Mouse (Mus musculus): ENCODE results near the gene Gm10134.

Gm10134 gene

DNA sequence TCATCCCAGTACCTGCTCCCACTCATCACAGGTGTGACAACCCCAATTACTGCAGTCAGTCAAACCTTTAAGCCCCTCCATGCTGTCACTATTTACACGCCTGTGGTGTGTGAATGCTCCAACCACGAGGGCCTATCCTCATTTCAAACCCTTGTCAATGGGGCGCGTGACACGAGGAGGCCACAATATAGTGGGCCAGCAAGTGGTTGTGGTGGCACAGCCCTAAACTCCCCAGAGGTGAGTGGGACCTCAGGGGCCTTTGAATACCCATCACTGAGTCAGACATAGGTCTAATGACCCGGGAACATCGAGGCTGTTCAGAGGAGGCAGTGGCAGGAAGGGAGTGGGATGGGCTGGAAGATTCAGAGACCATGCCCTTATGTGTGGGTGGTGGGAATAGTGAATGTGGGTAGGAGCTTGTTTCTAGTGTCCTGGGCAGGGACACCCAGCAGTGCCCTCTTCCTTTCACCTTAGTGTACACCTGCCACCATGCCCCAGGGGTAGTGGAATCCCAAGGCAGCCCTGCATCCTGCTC, 28.1 kb downstream of the Gm10134 start:
- DNase-seq = no peak

DNA sequence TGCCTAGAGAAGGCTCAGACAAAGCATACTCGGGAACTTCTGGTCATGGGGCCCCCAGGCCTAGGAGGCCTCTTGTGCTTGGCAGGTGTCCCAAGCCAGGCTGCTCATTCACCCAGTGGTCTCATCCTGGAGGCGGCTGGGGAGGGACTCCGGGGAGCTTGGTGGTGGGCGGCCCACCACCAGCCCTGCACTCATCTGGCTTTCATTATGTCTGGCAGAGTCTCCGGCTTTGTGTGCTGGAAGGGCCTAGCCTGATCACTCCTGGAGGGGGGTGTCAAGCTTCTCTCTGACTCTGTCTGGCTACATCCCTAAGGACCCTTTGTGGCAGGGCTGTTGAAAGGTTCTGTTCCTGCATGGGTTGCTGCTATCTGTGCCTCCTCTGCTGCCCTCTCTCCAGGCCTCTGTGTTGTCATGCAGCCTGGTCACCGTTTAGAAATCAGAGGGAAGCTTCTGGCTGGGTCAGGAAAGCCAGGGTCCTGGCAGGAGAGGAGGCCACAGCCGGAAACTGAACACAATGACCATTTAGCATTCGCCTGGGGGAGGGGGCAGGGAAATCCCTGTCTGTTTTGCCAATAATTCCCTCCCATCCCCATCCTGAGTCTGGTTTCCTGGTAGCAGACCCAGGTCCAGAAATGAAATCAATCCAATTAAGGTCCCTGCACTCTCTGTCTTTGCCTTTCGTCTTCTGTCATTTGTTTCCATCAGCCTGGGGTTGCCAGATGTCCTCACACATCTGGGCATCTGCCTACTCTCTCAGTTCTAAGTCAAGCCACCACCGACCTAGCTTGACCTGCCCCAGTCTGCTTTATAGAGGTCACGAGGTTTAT, 28.8 kb downstream of the Gm10134 start:
- peak; percentile 60 to 62 for DNase-seq

DNA sequence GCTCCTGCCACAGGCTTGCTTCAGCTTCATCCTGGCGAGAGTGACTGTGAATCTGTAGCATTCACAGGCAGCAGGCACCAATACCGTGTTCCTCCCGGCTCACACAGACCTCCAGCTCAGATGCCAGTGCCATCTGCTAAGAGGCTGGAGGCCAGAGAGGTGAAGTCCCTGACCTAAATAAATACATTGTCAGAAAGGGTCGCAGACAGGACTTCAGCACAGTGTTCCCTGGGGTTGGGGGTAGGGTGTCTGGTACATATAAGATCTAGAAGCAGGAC, 29.3 kb downstream of the Gm10134 start:
- DNase-seq = no peak

GRCm38 (mm10) chr2:28535650-28536049, 29.8 kb downstream of the Gm10134 start:
- DNase-seq = no peak

GRCm38 (mm10) chr2:28536166-28536565, 30.3 kb downstream of the Gm10134 start:
- peak in 1 of 2 experiments; percentile 64 for DNase-seq

GRCm38 (mm10) chr2:28536766-28537633, 31.1 kb downstream of the Gm10134 start:
- DNase-seq = no peak

- no peak for DNase-seq
These were observed 31.7 kb downstream of the Gm10134 start for GRCm38 (mm10) chr2:28537634-28537920.

- DNase-seq = no peak
These were observed 32.3 kb downstream of the Gm10134 start for GRCm38 (mm10) chr2:28537995-28538816.

GRCm38 (mm10) chr2:28538817-28539128, 32.9 kb downstream of the Gm10134 start:
- DNase-seq = no peak

DNA sequence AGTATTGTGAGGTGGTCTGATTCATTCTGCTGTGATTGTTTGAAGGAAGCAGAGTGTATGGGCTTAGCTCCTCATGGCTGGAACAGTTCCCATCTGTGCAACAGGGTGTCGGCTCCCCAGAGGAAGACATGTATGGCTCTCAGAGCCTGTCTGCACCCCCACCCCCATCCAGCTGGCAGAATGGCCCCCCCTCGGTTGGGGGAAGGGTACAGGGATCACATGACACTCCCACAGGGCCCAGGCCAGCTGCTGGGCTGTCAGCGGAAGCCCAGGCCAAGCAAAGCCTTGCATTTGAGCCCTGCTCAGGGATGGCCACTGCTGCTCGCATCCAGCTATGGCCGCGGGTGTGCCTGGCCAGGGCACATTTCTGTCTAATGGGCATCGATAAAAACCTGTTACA, 33.3 kb downstream of the Gm10134 start:
- DNase-seq = peak; percentile 64 to 72

- DNase-seq = peak; percentile 56 to 68
These were observed 34.1 kb downstream of the Gm10134 start for GRCm38 (mm10) chr2:28539949-28540348.

GRCm38 (mm10) chr2:28540587-28541227, 34.8 kb downstream of the Gm10134 start:
- DNase-seq = no peak

- DNase-seq = no peak
These were observed 38.0 kb downstream of the Gm10134 start for GRCm38 (mm10) chr2:28543894-28544293.

DNA sequence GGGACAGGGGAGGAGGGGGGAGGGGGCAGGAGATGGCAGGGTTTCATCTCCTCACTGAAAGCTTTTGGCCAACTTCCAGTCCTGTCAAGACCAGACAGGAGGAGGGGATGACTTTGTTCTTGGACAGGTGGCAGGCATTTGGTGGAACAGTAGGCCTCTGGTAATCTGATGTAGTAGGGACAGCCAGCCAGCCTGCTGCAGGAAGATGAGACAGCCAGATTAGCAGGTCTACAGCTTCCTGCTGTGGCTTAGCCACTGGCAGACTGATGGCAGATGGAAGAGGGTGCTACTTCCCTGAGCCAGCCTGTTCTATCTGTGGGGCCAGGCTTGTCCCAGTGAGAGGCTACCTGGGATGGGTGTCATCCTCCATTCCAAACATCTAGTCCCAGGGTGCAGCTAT, 40.1 kb downstream of the Gm10134 start:
- DNase-seq = no peak

DNA sequence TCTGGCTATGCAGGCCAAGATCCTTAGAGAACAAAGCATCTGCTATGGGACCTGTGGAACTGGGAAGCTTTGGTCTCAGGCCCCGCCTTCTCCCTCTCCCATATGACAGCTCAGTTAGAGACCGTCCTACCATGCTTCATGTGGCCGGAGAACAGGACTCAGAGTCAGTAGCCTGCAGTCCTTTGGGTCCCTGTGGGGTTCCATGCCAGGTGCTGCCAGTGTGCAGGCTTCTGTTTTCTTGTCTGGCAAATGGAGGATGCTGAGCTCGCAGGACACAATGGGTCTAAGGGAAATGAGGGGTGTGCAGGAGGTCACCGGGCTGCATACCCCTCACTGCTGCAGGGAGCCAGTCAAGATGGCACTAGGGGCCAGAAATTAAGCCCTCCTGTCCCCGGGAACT, 40.7 kb downstream of the Gm10134 start:
- no peak for DNase-seq

- DNase-seq = peak; percentile 83 to 85
These were observed 41.6 kb downstream of the Gm10134 start for GRCm38 (mm10) chr2:28547237-28548172.

DNA sequence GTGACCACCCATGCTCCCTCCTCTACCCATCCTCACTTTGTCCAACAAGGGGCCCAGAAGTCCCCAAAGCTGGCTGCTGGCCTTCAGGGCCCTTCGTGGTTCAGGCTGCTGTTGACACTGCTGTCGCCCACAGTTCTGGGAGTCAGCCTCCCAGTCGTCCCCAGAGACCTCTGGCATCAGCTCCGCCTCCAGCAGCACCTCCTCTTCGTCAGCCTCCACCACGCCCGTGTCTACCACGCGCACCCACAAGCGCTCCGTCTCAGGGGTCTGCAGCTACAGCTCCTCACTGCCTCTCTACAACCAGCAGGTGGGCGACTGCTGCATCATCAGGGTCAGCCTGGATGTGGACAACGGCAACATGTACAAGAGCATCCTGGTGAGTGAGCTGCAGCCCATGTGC, 43.3 kb downstream of the Gm10134 start:
- DNase-seq = no peak

DNA sequence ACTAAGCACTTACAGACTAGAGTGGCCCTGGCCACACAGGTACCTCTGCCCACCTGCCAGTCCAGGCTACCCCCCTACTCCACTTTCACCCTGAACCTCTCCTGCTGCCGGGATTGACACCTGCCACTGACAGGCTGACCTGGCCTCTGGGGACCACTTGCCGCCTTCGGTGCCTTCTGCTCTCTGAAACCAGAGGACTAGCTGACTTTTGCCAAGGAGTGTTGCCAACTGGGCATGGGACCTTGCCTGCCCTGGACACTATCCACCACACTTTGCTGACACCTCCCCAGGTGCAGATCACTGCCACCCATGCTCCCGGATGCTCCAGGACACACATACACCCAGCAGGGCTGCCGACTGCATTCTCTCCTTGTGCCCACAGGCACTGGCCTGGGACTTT, 46.4 kb downstream of the Gm10134 start:
- no peak for DNase-seq
